Mouse (Mus musculus) megakaryocyte-erythroid progenitor cell, adult 5-6 weeks (primary cell): ENCODE measurements around the gene Terf2. TPM values are rescaled to one million over a fixed set of nuclear protein-coding genes. Genes with fewer than 3 reads are reported as not detected.

ENCODE experiments used
- ATAC-seq: replicated peaks from 2 replicates; pipeline ENCODE4 v1.8.0; 2016; ENCODE audit warnings: mild to moderate bottlenecking, inconsistent platforms; ENCODE audit not compliant: severe bottlenecking, poor library complexity, low FRiP score, low TSS enrichment
- total RNA-seq, 2 experiments: library from RNA; stranded (forward) in 1 of 2; stranded (reverse) in 1 of 2; fragments of 200-1000, 215-1000 nt in 1 of 2; fragments of >200 nt in 1 of 2; fragmentation: Nextera tagmentation in 1 of 2; gene quantifications; 2 replicates each; pipeline ENCODE4 v1.2.3; 2014 to 2017

The Terf2 gene
- total RNA-seq, 2 experiments from 2014 or later = 39.7 to 52.7 TPM

GRCm38 (mm10) chr8:107029310-107029709 lies 67.0 kb downstream of the Terf2 start:
- no peak for ATAC-seq

GRCm38 (mm10) chr8:107023479-107023878 lies 72.9 kb downstream of the Terf2 start:
- ATAC-seq = no peak

Other genes starting within 250 kb of the Terf2 start
- 0.17 TPM in 1 of 2 replicates, not detected in the other for gene Has3, start 226.3 kb downstream of the Terf2 start, total RNA-seq (2014; fragmentation: Nextera tagmentation)
- gene Has3, start 226.3 kb downstream of the Terf2 start, total RNA-seq (2017) = 0.66 TPM in 1 of 2 replicates, not detected in the other
- gene Utp4, start 202.9 kb downstream of the Terf2 start, total RNA-seq (2014; fragmentation: Nextera tagmentation) = 75.1 and 84.5 TPM in 2 replicates
- gene Utp4, start 202.9 kb downstream of the Terf2 start, total RNA-seq (2017) = 73.7 and 79.4 TPM in 2 replicates
- 0.26 and 0.49 TPM in 2 replicates for gene Sntb2, start 160.8 kb downstream of the Terf2 start, total RNA-seq (2014; fragmentation: Nextera tagmentation)
- gene Sntb2, start 160.8 kb downstream of the Terf2 start, total RNA-seq (2017) = 0.34 and 0.52 TPM in 2 replicates
- gene Vps4a, start 65.3 kb downstream of the Terf2 start, total RNA-seq (2014; fragmentation: Nextera tagmentation) = 36.0 and 36.8 TPM in 2 replicates
- 25.0 and 42.5 TPM in 2 replicates for gene Vps4a, start 65.3 kb downstream of the Terf2 start, total RNA-seq (2017)
- 37.9 and 40.1 TPM in 2 replicates for gene Pdf, start 47.9 kb downstream of the Terf2 start, total RNA-seq (2014; fragmentation: Nextera tagmentation)
- gene Pdf, start 47.9 kb downstream of the Terf2 start, total RNA-seq (2017) = 40.3 and 62.4 TPM in 2 replicates
- 19.8 and 30.3 TPM in 2 replicates for gene Cog8, start 39.9 kb downstream of the Terf2 start, total RNA-seq (2014; fragmentation: Nextera tagmentation)
- 22.3 and 25.9 TPM in 2 replicates for gene Cog8, start 39.9 kb downstream of the Terf2 start, total RNA-seq (2017)
- gene Nip7, start 39.7 kb downstream of the Terf2 start, total RNA-seq (2014; fragmentation: Nextera tagmentation) = 47.4 and 67.6 TPM in 2 replicates
- 34.6 and 51.7 TPM in 2 replicates for gene Nip7, start 39.7 kb downstream of the Terf2 start, total RNA-seq (2017)
- not detected in 2 replicates for gene Tmed6, start 30.9 kb downstream of the Terf2 start, total RNA-seq (2014; fragmentation: Nextera tagmentation)
- not detected in 2 replicates for gene Tmed6, start 30.9 kb downstream of the Terf2 start, total RNA-seq (2017)
- 34.9 and 35.4 TPM in 2 replicates for gene Cyb5b, start 54.1 kb upstream of the Terf2 start, total RNA-seq (2014; fragmentation: Nextera tagmentation)
- 39.3 and 46.4 TPM in 2 replicates for gene Cyb5b, start 54.1 kb upstream of the Terf2 start, total RNA-seq (2017)
- 25.8 and 29.9 TPM in 2 replicates for gene Nfat5, start 196.9 kb upstream of the Terf2 start, total RNA-seq (2014; fragmentation: Nextera tagmentation)
- gene Nfat5, start 196.9 kb upstream of the Terf2 start, total RNA-seq (2017) = 16.6 and 23.4 TPM in 2 replicates